Mouse (Mus musculus) erythroblast, embryonic 14.5 days (primary cell): ENCODE data around the gene Gpbp1.

ENCODE experiments used
- GATA1 ChIP-seq: IDR thresholded peaks from 2 replicates; pipeline ENCODE4 v1.6.1; 2012; ENCODE audit warnings: low read length, inconsistent platforms, mixed read lengths
- TAL1 ChIP-seq: IDR thresholded peaks from 3 replicates; pipeline ENCODE4 v1.6.1; 2012; ENCODE audit warnings: low read length, inconsistent platforms, mixed read lengths

DNA sequence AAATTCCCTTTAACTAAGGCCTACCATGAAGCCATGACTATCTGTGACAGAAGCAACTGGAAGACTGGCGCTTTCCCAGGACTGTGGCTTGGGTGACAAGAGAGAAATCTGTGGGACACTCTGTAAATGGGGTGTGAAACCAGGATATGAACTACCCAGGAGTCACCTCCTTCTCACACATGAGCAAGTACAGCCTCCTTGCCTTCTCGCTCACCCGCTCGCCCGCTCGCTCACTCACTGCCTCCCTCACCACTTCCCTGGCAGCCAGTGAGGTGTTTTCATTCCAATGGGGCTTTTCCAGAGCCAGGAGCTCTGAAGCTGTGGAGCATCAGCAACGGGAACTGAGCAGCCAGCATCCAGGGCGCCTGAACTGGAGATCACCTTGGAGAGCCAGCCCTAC is 95.6 kb downstream of the Gpbp1 start:
- TF ChIP-seq TAL1 (no peak), GATA1 (no peak)
